Mouse (Mus musculus) E14TG2a.4 (cell line): ENCODE results near the gene Ubl3.

Experiments used
- CTCF ChIP-seq: conservative IDR thresholded peaks from 2 replicates; pipeline ENCODE4 v1.5.1; 2014; ENCODE audit warnings: low read length
- NANOG ChIP-seq: IDR thresholded peaks from 2 replicates; pipeline ENCODE4 v1.6.1; 2014; ENCODE audit warnings: borderline replicate concordance, low read length, mixed read lengths
- POU5F1 ChIP-seq: IDR thresholded peaks from 2 replicates; pipeline ENCODE4 v1.6.1; 2014; ENCODE audit warnings: low read length, borderline replicate concordance

DNA sequence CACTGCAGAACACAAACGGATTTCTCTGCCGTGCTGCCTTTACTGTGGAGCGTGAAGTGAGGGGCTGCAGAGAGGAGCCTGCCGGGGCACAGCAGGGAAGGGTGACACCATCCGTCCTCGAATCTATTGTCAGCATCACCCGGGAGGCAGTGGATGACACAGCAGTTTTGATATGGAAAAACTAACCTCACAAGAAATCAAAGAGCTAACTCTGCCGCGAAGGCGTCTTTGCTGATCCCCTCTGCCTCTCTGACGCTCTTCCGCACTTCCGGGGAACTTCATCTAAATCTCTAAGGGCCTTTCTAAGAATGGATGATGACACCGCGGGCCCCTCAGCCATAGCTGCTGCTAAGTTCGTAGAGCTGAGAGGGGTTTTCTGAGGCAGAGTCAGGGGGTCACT, 2.1 kb upstream of the Ubl3 start:
- no peak for TF ChIP-seq CTCF
- no peak for TF ChIP-seq NANOG
- TF ChIP-seq POU5F1: no peak
